Mouse (Mus musculus) spleen, adult 2 months (tissue): ENCODE measurements around the gene Tbcd.

Source experiments
- CTCF ChIP-seq: fragments of 200-500 bp; IDR thresholded peaks from 2 replicates; pipeline ENCODE4 v1.5.1; 2011; ENCODE audit warnings: mild to moderate bottlenecking, inconsistent platforms; ENCODE audit not compliant: insufficient read depth, insufficient read length, insufficient replicate concordance; ENCODE audit errors: extremely low read depth
- POLR2A ChIP-seq: fragments of 200-500 bp; IDR thresholded peaks from 2 replicates; pipeline ENCODE4 v1.6.1; 2011; ENCODE audit warnings: low read depth, low read length, inconsistent platforms

- no peak for TF ChIP-seq CTCF
- no peak for TF ChIP-seq POLR2A
These were observed 95.5 kb downstream of the Tbcd start for GRCm38 (mm10) chr11:121547234-121547633.
